27 mouse cellular contexts compared by ENCODE assay signal in the genomic region with DNA sequence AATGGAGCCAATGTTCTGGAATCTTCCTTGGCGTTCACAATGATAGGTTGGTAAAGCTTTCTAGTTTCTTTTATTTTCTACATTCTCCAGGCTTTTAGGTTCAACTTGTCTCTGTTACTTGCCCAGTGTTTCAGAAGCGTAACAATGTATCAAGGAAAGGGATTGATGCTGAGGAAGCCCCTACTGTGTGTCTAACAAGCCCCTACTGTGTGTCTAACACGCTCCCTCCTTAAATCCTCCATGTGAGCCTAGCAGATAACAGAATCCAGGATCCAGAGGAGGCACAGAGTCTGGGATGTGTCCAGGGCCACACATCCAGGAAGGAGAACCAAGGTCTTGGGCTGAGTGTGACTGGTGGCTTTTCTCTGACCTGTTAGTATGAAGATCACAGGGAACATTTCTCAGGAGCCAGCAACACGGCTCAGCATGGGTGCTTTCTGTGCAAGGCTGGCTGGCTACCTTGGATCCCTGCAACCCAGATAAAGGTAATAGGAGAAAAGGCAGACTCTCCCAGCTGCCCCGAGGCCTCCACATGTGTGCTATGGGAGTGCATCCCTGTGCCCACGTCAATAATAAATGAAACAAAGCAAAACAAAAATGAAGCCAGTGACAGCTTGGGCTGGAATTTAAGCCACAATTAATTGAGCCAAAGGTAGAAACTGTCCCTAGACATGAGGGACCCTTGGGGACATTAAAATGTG. TPM values are rescaled to one million over a fixed set of nuclear protein-coding genes. Genes with fewer than 3 reads are reported as not detected.
DNase-seq lines count a peak whose midpoint lies in the region; ATAC-seq and TF ChIP-seq lines count a peak whose summit lies in the region.
"Had no signal": no experiment of that assay in that cellular context is flagged by ENCODE, and none has a peak within 500 bp of the region (broad histone marks: within the 10 kb centered on the region; RNA-seq: fewer than 3 reads in every experiment).

No protein-coding gene starts in this region.

- dilution Hi-C loops in CH12.LX (cut with MboI; ENCODE audit: extremely low pct_ligation_motif_present, extremely low pct_unique_long_range_greater_than_20kb, low sequenced_read_pairs): no loop called here

- no peak for ATAC-seq in forebrain, embryonic 11.5 days (replicated peaks; ENCODE audit: low FRiP score)
- no peak for ATAC-seq in forebrain, embryonic 14.5 days
- ATAC-seq: CD4-positive, CD25-positive, alpha-beta regulatory T cell, adult 4 months; inflammation-experienced regulatory T-cells, adult 6 months; intestine, embryonic 16.5 days; Patski had no signal

- TF ChIP-seq RAD21 in CH12.LX (IDR thresholded peaks at IDR 0.05; ENCODE audit: low read depth, low read length) (no peak), MEL (IDR thresholded peaks at IDR 0.05; ENCODE audit: low read depth, low read length) (no peak)

- no peak for TF ChIP-seq POLR2A in CH12.LX (IDR thresholded peaks at IDR 0.05; ENCODE audit: low read depth, low read length)
- no peak for TF ChIP-seq POLR2A in MEL (IDR thresholded peaks at IDR 0.05; ENCODE audit: control insufficient read depth in 1 of 2, insufficient read depth in 1 of 2, low read depth in 1 of 2, low read length in 2 of 2, poor library complexity in 1 of 2)

- WGBS in forebrain, embryonic 11.5 days: 83% methylated on average over 6 of the region's 6 CpGs
- 76% methylated on average over 6 of the region's 6 CpGs for WGBS in forebrain, embryonic 14.5 days
- WGBS in heart, embryonic 10.5 days: 75% methylated on average over 6 of the region's 6 CpGs

- no peak overlapping the region for H3K4me2 ChIP-seq in forebrain, embryonic 11.5 days (ENCODE audit: low read depth, low read length, severe bottlenecking)
- H3K4me2 ChIP-seq in forebrain, embryonic 14.5 days (ENCODE audit: low read length): no peak overlapping the region
- H3K4me2 ChIP-seq in CH12.LX (ENCODE audit: insufficient read depth, low read depth, poor library complexity, severe bottlenecking): no peak overlapping the region
- H3K4me2 ChIP-seq: embryonic facial prominence, embryonic 13.5 days; heart, embryonic 12.5 days; heart, embryonic 15.5 days; hindbrain, embryonic 14.5 days had no signal

- in situ Hi-C loops in CH12.LX (cut with MboI; ENCODE audit: low pct_ligation_motif_present, low pct_unique_long_range_greater_than_20kb, low sequenced_read_pairs): loop anchor here (10.0 kb wide), 1 partner anchor 344 kb away; no protein-coding TSS in a partner anchor

- H3K4me1 ChIP-seq in forebrain, embryonic 11.5 days (replicated peaks; ENCODE audit: control insufficient read depth, insufficient read depth, low read length): peaks cover 3% of the 10 kb centered on the region; the same call in 1 of the 2 replicates
- H3K4me1 ChIP-seq in forebrain, embryonic 14.5 days (ENCODE audit: control insufficient read depth, insufficient read depth, low read length): peaks cover 5% of the 10 kb centered on the region; the same call in 1 of the 2 replicates
- peaks cover 26% of the 10 kb centered on the region for H3K4me1 ChIP-seq in heart, embryonic 10.5 days
- H3K4me1 ChIP-seq in CH12.LX (ENCODE audit: control insufficient read depth in 1 of 2, insufficient read depth in 2 of 2) (0 out of 4 replicates have a peak, but pooled peaks cover 0 to 3% of the 10 kb centered on the region in 2 experiments), MEL (ENCODE audit: control insufficient read depth in 1 of 2, insufficient read depth in 2 of 2, low read length in 2 of 2) (peaks cover 0 to 7% of the 10 kb centered on the region in 2 experiments; a peak in 2 of 4 replicates)

- H3K9me3 ChIP-seq in forebrain, embryonic 11.5 days (ENCODE audit: control insufficient read depth, low read length): no peaks in the 10 kb centered on the region
- no peaks in the 10 kb centered on the region for H3K9me3 ChIP-seq in forebrain, embryonic 14.5 days (replicated peaks; ENCODE audit: control insufficient read depth, low read length)
- H3K9me3 ChIP-seq in heart, embryonic 10.5 days: no peaks in the 10 kb centered on the region
- peaks cover 3% of the 10 kb centered on the region for H3K9me3 ChIP-seq in CH12.LX (replicated peaks; ENCODE audit: low read length)
- H3K9me3 ChIP-seq in MEL (replicated peaks; ENCODE audit: insufficient read depth, low read length): no peaks in the 10 kb centered on the region
- H3K9me3 ChIP-seq: embryonic facial prominence, embryonic 10.5 days; embryonic facial prominence, embryonic 13.5 days; forebrain, embryonic 13.5 days; heart, embryonic 12.5 days; heart, embryonic 15.5 days had no signal

- no peak overlapping the region for H3K9ac ChIP-seq in forebrain, embryonic 11.5 days (ENCODE audit: low read length)
- H3K9ac ChIP-seq in forebrain, embryonic 14.5 days (ENCODE audit: low read length): no peak overlapping the region
- H3K9ac ChIP-seq in CH12.LX (ENCODE audit: insufficient read depth, low read depth) (no peak overlapping the region), MEL (ENCODE audit: control insufficient read depth, low read depth, low read length, poor library complexity, severe bottlenecking) (no peak overlapping the region)
- H3K9ac ChIP-seq: forebrain, postnatal 0 days; heart, embryonic 12.5 days; heart, embryonic 15.5 days; hindbrain, embryonic 14.5 days had no signal

- H3K27me3 ChIP-seq in forebrain, embryonic 11.5 days (ENCODE audit: control insufficient read depth, insufficient read depth, low read length): peaks cover 11% of the 10 kb centered on the region
- H3K27me3 ChIP-seq in forebrain, embryonic 14.5 days (replicated peaks; ENCODE audit: control insufficient read depth, insufficient read depth, low read length): peaks cover 4% of the 10 kb centered on the region; the same call in 1 of the 2 replicates
- peaks cover 37% of the 10 kb centered on the region for H3K27me3 ChIP-seq in heart, embryonic 10.5 days (ENCODE audit: insufficient read depth, poor library complexity, severe bottlenecking)
- H3K27me3 ChIP-seq in CH12.LX (replicated peaks) (peaks cover 71% of the 10 kb centered on the region), MEL (ENCODE audit: control insufficient read depth in 1 of 2, insufficient read depth in 2 of 2, low read length in 2 of 2) (no peaks in the 10 kb centered on the region; a peak in 1 of 4 replicates)

- TF ChIP-seq CTCF in CH12.LX (conservative IDR thresholded peaks at IDR 0.05 in 1 of 2, IDR thresholded peaks at IDR 0.05 in 1 of 2; ENCODE audit: low read depth in 2 of 2, low read length in 2 of 2): no peak
- TF ChIP-seq CTCF in MEL (IDR thresholded peaks at IDR 0.05 in 2 of 3, conservative IDR thresholded peaks at IDR 0.05 in 1 of 3; ENCODE audit: control insufficient read depth in 1 of 3, insufficient read depth in 1 of 3, low read depth in 2 of 3, low read length in 3 of 3, poor library complexity in 1 of 3, severe bottlenecking in 1 of 3): no peak

- DNase-seq in forebrain, embryonic 11.5 days (ENCODE audit: low spot score): peak; percentile 24
- DNase-seq in forebrain, embryonic 14.5 days (ENCODE audit: low spot score): no peak
- DNase-seq in heart, adult 11 months: peak; percentile 80
- DNase-seq in heart, embryonic 10.5 days (ENCODE audit: low spot score): no peak
- DNase-seq in CH12.LX (ENCODE audit: extremely low read depth) (no peak), MEL (ENCODE audit: low read depth, low spot score) (no peak)
- no peak for DNase-seq in spleen, adult 12 weeks (ENCODE audit: low spot score)
- DNase-seq: cerebellum, adult 11-12 months; cerebellum, adult 8-10 months; cerebellum, postnatal 36 days; embryo, embryonic 11 days; heart, postnatal 10 days; heart, postnatal 4 days; kidney, adult 18-20 months had no signal

- no peak overlapping the region for H3K4me3 ChIP-seq in forebrain, embryonic 11.5 days (ENCODE audit: low read depth, low read length)
- no peak overlapping the region for H3K4me3 ChIP-seq in forebrain, embryonic 14.5 days (ENCODE audit: low read depth, low read length)
- no peak overlapping the region for H3K4me3 ChIP-seq in heart, embryonic 10.5 days
- H3K4me3 ChIP-seq in CH12.LX (replicated peaks in 1 of 3; ENCODE audit: low read depth in 2 of 3, low read length in 2 of 3, poor library complexity in 1 of 3) (no peak overlapping the region), MEL (ENCODE audit: control insufficient read depth in 1 of 2, insufficient read depth in 1 of 2, low read depth in 2 of 2, low read length in 2 of 2) (no peak overlapping the region)
- H3K4me3 ChIP-seq: embryonic facial prominence, embryonic 10.5 days; embryonic facial prominence, embryonic 13.5 days; erythroblast, embryonic 14.5 days; forebrain, embryonic 13.5 days; heart, embryonic 12.5 days; heart, embryonic 15.5 days had no signal

- no peak for TF ChIP-seq EP300 in CH12.LX (IDR thresholded peaks at IDR 0.05; ENCODE audit: low read length)
- TF ChIP-seq EP300 in MEL (IDR thresholded peaks at IDR 0.05; ENCODE audit: low read depth in 1 of 2, low read length in 2 of 2): no peak

- H3K27ac ChIP-seq in forebrain, embryonic 11.5 days (ENCODE audit: low read depth, low read length): no peak overlapping the region
- no peak overlapping the region for H3K27ac ChIP-seq in forebrain, embryonic 14.5 days (ENCODE audit: low read depth, low read length)
- no peak overlapping the region for H3K27ac ChIP-seq in heart, embryonic 10.5 days
- H3K27ac ChIP-seq in CH12.LX (ENCODE audit: insufficient read depth, low read depth) (no peak overlapping the region), MEL (ENCODE audit: control insufficient read depth, low read depth, low read length) (no peak overlapping the region)
- H3K27ac ChIP-seq: embryonic facial prominence, embryonic 13.5 days; forebrain, embryonic 13.5 days; heart, embryonic 15.5 days; hindbrain, embryonic 14.5 days; hindbrain, postnatal 0 days had no signal

- H3K36me3 ChIP-seq in forebrain, embryonic 11.5 days (ENCODE audit: control insufficient read depth, insufficient read depth, low read length): no peaks in the 10 kb centered on the region
- H3K36me3 ChIP-seq in forebrain, embryonic 14.5 days (ENCODE audit: control insufficient read depth, insufficient read depth, low read length): no peaks in the 10 kb centered on the region
- H3K36me3 ChIP-seq in heart, embryonic 10.5 days: no peaks in the 10 kb centered on the region
- H3K36me3 ChIP-seq in CH12.LX (replicated peaks in 1 of 2; ENCODE audit: control insufficient read depth in 1 of 2, insufficient read depth in 1 of 2, low read length in 1 of 2) (no peaks in the 10 kb centered on the region), MEL (ENCODE audit: control insufficient read depth in 1 of 2, insufficient read depth in 2 of 2, low read length in 2 of 2) (no peaks in the 10 kb centered on the region; a peak in 1 of 4 replicates)
- H3K36me3 ChIP-seq: embryonic facial prominence, embryonic 10.5 days; embryonic facial prominence, embryonic 13.5 days; heart, embryonic 12.5 days; heart, embryonic 15.5 days had no signal

- H3K79me2 ChIP-seq in CH12.LX (replicated peaks; ENCODE audit: control insufficient read depth, extremely low read depth, insufficient read depth, poor library complexity, severe bottlenecking) (no peaks in the 10 kb centered on the region), MEL (ENCODE audit: control insufficient read depth, insufficient read depth, low read length, poor library complexity) (no peaks in the 10 kb centered on the region)

RNA-seq across cellular contexts. Expression of gene Loxl4, which starts 46.0 kb away (rescaled TPM):
- 0.12 and 0.20 TPM in 2 replicates for polyA plus RNA-seq in forebrain, embryonic 11.5 days (2014; fragmentation: Nextera tagmentation; extraction: Ambion mirVana)
- 0.07 and 0.13 TPM in 2 replicates for polyA plus RNA-seq in forebrain, embryonic 14.5 days (2014; fragmentation: Nextera tagmentation; extraction: Ambion mirVana)
- polyA plus RNA-seq in heart, embryonic 10.5 days (2016; fragmentation: Nextera tagmentation; extraction: Ambion mirVana): 0.04 and 0.10 TPM in 2 replicates
- total RNA-seq in CH12.LX (2012; rRNA removed) (0.04 TPM in 1 of 2 replicates, not detected in the other), CH12.LX (2014; rRNA removed) (not detected in 2 replicates), MEL (2012; rRNA removed) (0.04 TPM in 1 of 2 replicates, not detected in the other)
- polyA plus RNA-seq in CH12.LX (2012; ENCODE audit: insufficient read length, low read depth) (0.10 and 0.19 TPM in 2 replicates), MEL (2012; ENCODE audit: insufficient read depth in 1 of 2, insufficient read length in 2 of 2, low read depth in 1 of 2, low replicate concordance in 2 of 2, missing spikeins in 1 of 2) (under 1 TPM in 1 of 2 experiments, not detected in 1; 0.03 TPM)
- polyA plus RNA-seq: erythroblast, embryonic 14.5 days; hindbrain, postnatal 0 days had no signal

Comparison
In these comparisons a context has a peak if more than half of its experiments do, and no peak if none do; other contexts are left out.
1. DNase-seq: peak in forebrain, embryonic 11.5 days (single experiment) and heart, adult 11 months (single experiment); none in forebrain, embryonic 14.5 days (single experiment), heart, embryonic 10.5 days (single experiment), CH12.LX (single experiment), MEL (single experiment) and spleen, adult 12 weeks (single experiment).